ENCODE assay signal across 10 mouse cellular contexts in genomic region chr6:128099190-128099589, GRCm38 (mm10). TPM values are rescaled to one million over a fixed set of nuclear protein-coding genes. Genes with fewer than 3 reads are reported as not detected.
DNase-seq lines count a peak whose midpoint lies in the region; ATAC-seq and TF ChIP-seq lines count a peak whose summit lies in the region.
"Had no signal": no experiment of that assay in that cellular context is flagged by ENCODE, and none has a peak within 500 bp of the region (broad histone marks: within the 10 kb centered on the region; RNA-seq: fewer than 3 reads in every experiment).

No protein-coding gene starts in this region.

- H3K4me3 ChIP-seq in heart, embryonic 16.5 days (ENCODE audit: low read length), result no peak overlapping the region
- no peak overlapping the region for H3K4me3 ChIP-seq in lung, postnatal 0 days (ENCODE audit: low read depth, low read length)
- no peak overlapping the region for H3K4me3 ChIP-seq in limb, embryonic 15.5 days
- no peak overlapping the region for H3K4me3 ChIP-seq in liver, embryonic 12.5 days

- H3K4me2 ChIP-seq in heart, embryonic 16.5 days (ENCODE audit: low read depth, low read length), result no peak overlapping the region
- H3K4me2 ChIP-seq in lung, postnatal 0 days (replicated peaks; ENCODE audit: low read depth, low read length), result no peak overlapping the region
- H3K4me2 ChIP-seq in limb, embryonic 15.5 days, result no peak overlapping the region
- no peak overlapping the region for H3K4me2 ChIP-seq in liver, embryonic 12.5 days

- WGBS in heart, embryonic 16.5 days, result 43% methylated on average over 9 of the region's 9 CpGs
- WGBS in lung, postnatal 0 days, result 44% methylated on average over 9 of the region's 9 CpGs
- 32% methylated on average over 9 of the region's 9 CpGs for WGBS in limb, embryonic 15.5 days
- 66% methylated on average over 9 of the region's 9 CpGs for WGBS in liver, embryonic 12.5 days (ENCODE audit: insufficient replicate concordance)

- H3K9me3 ChIP-seq in heart, embryonic 16.5 days (replicated peaks; ENCODE audit: control insufficient read depth, low read length), result no peaks in the 10 kb centered on the region
- no peaks in the 10 kb centered on the region for H3K9me3 ChIP-seq in lung, postnatal 0 days (ENCODE audit: low read length)
- no peaks in the 10 kb centered on the region for H3K9me3 ChIP-seq in limb, embryonic 15.5 days
- H3K9me3 ChIP-seq in liver, embryonic 12.5 days (replicated peaks), result no peaks in the 10 kb centered on the region

- peaks cover 38% of the 10 kb centered on the region for H3K4me1 ChIP-seq in heart, embryonic 16.5 days (ENCODE audit: control insufficient read depth, insufficient read depth, low read length)
- H3K4me1 ChIP-seq in lung, postnatal 0 days (ENCODE audit: insufficient read depth, low read depth, low read length), result peaks cover 21% of the 10 kb centered on the region
- peaks cover 46% of the 10 kb centered on the region for H3K4me1 ChIP-seq in limb, embryonic 15.5 days
- peaks cover 18% of the 10 kb centered on the region for H3K4me1 ChIP-seq in liver, embryonic 12.5 days

- ATAC-seq in heart, embryonic 16.5 days (replicated peaks; ENCODE audit: extremely low read depth, insufficient read depth, low FRiP score), result no peak
- no peak for ATAC-seq in lung, postnatal 0 days
- ATAC-seq in limb, embryonic 15.5 days (ENCODE audit: insufficient number of reproducible peaks, low FRiP score, low TSS enrichment, low read depth), result no peak
- no peak for ATAC-seq in liver, embryonic 12.5 days

- H3K9ac ChIP-seq in heart, embryonic 16.5 days (ENCODE audit: low read length), result peak overlapping the region; percentile 30
- no peak overlapping the region for H3K9ac ChIP-seq in lung, postnatal 0 days (replicated peaks; ENCODE audit: low read depth)
- no peak overlapping the region for H3K9ac ChIP-seq in limb, embryonic 15.5 days
- H3K9ac ChIP-seq in liver, embryonic 12.5 days, result no peak overlapping the region

- H3K27me3 ChIP-seq in heart, embryonic 16.5 days (ENCODE audit: control insufficient read depth, insufficient read depth, low read length), result no peaks in the 10 kb centered on the region
- H3K27me3 ChIP-seq in lung, postnatal 0 days (replicated peaks; ENCODE audit: insufficient read depth, low read length), result no peaks in the 10 kb centered on the region
- no peaks in the 10 kb centered on the region for H3K27me3 ChIP-seq in limb, embryonic 15.5 days
- H3K27me3 ChIP-seq in liver, embryonic 12.5 days (replicated peaks), result no peaks in the 10 kb centered on the region

- TF ChIP-seq EP300 in lung, postnatal 0 days (IDR thresholded peaks at IDR 0.05), result no peak

- DNase-seq in adrenal gland, postnatal 10 days, result peak; percentile 51
- DNase-seq in adrenal gland, adult 8-10 months, result no peak
- no peak for DNase-seq in heart, postnatal 4 days
- peak; percentile 50 for DNase-seq in lung, postnatal 36 days
- no peak for DNase-seq in lung, postnatal 0 days (ENCODE audit: low spot score)
- DNase-seq: adrenal gland, adult 2 months; cerebellum, adult 8-10 months had no signal

- H3K36me3 ChIP-seq in heart, embryonic 16.5 days (ENCODE audit: control insufficient read depth, insufficient read depth), result no peaks in the 10 kb centered on the region
- H3K36me3 ChIP-seq in lung, postnatal 0 days (ENCODE audit: insufficient read depth, low read length), result no peaks in the 10 kb centered on the region
- H3K36me3 ChIP-seq in limb, embryonic 15.5 days, result no peaks in the 10 kb centered on the region
- no peaks in the 10 kb centered on the region for H3K36me3 ChIP-seq in liver, embryonic 12.5 days

- peak overlapping the region; percentile 50; the same call in 1 of the 2 replicates for H3K27ac ChIP-seq in heart, embryonic 16.5 days (ENCODE audit: low read length)
- H3K27ac ChIP-seq in lung, postnatal 0 days (ENCODE audit: low read length), result no peak overlapping the region
- peak overlapping the region; percentile 59; the same call in 1 of the 2 replicates for H3K27ac ChIP-seq in limb, embryonic 15.5 days
- H3K27ac ChIP-seq in liver, embryonic 12.5 days, result no peak overlapping the region

- no peak for TF ChIP-seq CTCF in lung, postnatal 0 days (IDR thresholded peaks at IDR 0.05)

RNA-seq across cellular contexts. Expression of gene Tspan9, which starts 44.2 kb away (rescaled TPM):
- total RNA-seq in adrenal gland, postnatal 10 days (2021), result 10 to 100 TPM; 55.8 to 66.3 TPM
- 10 to 100 TPM; 47.8 to 65.5 (median 52.4) TPM for total RNA-seq in adrenal gland, adult 8-10 months (2022)
- polyA plus RNA-seq in heart, embryonic 16.5 days (2015; fragmentation: Nextera tagmentation; extraction: Ambion mirVana), result 138 and 151 TPM in 2 replicates
- 100 to 1,000 TPM; 216 TPM for total RNA-seq in heart, postnatal 4 days (2021)
- polyA plus RNA-seq in lung, postnatal 0 days (2015; fragmentation: Nextera tagmentation; extraction: Ambion mirVana), result 136 and 158 TPM in 2 replicates
- polyA plus RNA-seq in limb, embryonic 15.5 days (2015; fragmentation: Nextera tagmentation; extraction: Ambion mirVana), result 140 and 141 TPM in 2 replicates
- polyA plus RNA-seq in liver, embryonic 12.5 days (2016; fragmentation: Nextera tagmentation; extraction: Ambion mirVana), result 23.3 and 26.4 TPM in 2 replicates

Comparison
In these comparisons a context has a peak if more than half of its experiments do, and no peak if none do; other contexts are left out.
1. DNase-seq: peak in adrenal gland, postnatal 10 days (single experiment) and lung, postnatal 36 days (single experiment); none in adrenal gland, adult 8-10 months (single experiment), heart, postnatal 4 days (single experiment) and lung, postnatal 0 days (single experiment).
2. H3K27ac ChIP-seq: peak in heart, embryonic 16.5 days (single experiment) and limb, embryonic 15.5 days (single experiment); none in lung, postnatal 0 days (single experiment) and liver, embryonic 12.5 days (single experiment).